Mouse (Mus musculus): ENCODE measurements around the gene Ergic1.

The Ergic1 gene

GRCm38 (mm10) chr17:26675845-26676244 lies 114.6 kb downstream of the Ergic1 start:
- DNase-seq = no peak

- DNase-seq = peak; percentile 92
These were observed 114.9 kb downstream of the Ergic1 start for GRCm38 (mm10) chr17:26676252-26676615.

- peak; percentile 73 for DNase-seq
These were observed 115.5 kb downstream of the Ergic1 start for GRCm38 (mm10) chr17:26676616-26677376.

GRCm38 (mm10) chr17:26677711-26678637 lies 116.7 kb downstream of the Ergic1 start:
- peak; percentile 69 for DNase-seq

DNA sequence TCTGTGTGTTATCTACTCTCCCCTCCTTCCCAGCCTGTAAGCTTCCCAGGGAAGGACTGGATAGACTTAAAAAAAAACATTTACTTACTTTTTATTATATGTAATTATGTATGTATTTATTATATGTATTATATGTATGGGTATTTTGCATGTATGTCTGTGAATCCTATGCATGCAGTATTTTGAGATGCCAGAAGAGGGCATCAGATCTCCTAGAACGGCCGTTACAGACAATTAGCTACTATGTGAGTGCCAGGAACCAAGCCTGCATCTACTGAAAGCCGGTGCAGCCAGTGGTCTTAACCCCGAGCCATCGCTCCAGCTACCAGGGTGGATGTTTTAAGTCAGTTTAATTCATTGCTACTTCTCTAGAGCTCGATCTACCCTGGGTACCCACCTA lies 120.0 kb downstream of the Ergic1 start:
- DNase-seq = no peak

DNA sequence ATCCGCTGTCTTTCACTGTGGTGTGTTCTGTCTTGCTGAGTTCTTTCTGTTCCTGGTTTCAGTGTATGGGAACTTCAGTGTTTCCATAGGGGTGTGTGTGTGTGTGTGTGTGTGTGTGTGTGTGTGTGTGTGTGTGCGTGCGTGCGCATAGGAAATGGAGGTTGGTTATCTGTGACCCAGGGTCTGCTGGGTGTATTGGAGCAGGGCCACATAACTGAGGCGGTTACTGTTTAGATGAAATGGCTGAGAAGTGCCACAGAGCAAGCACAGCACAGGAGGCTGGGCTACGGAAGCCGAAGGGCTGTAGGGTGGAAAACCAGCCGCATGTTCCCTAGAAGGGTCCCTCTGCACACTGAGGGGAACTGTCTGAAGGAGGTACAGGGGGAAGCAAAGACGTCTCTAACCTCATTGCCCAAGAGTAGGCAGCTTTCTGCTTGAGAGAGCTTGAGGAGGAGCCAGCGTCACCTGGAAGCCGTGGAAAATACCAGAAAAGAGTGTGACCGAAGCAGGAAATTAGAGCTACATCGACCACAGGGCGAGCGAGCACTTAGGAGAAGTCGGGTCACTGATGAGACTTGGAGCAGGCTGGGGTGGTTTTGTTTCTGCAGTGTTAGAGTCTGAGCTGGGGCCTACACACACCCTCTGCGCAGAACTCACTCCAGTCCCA lies 125.2 kb downstream of the Ergic1 start:
- DNase-seq = peak; percentile 35

GRCm38 (mm10) chr17:26688795-26689735 lies 127.8 kb downstream of the Ergic1 start:
- DNase-seq = no peak

GRCm38 (mm10) chr17:26689810-26690209 lies 128.5 kb downstream of the Ergic1 start:
- DNase-seq = no peak

- no peak for DNase-seq
These were observed 128.9 kb downstream of the Ergic1 start for GRCm38 (mm10) chr17:26690236-26690635.

- DNase-seq = peak; percentile 46
These were observed 129.8 kb downstream of the Ergic1 start for GRCm38 (mm10) chr17:26691110-26691509.

- DNase-seq = no peak
These were observed 132.1 kb downstream of the Ergic1 start for GRCm38 (mm10) chr17:26693424-26693823.

DNA sequence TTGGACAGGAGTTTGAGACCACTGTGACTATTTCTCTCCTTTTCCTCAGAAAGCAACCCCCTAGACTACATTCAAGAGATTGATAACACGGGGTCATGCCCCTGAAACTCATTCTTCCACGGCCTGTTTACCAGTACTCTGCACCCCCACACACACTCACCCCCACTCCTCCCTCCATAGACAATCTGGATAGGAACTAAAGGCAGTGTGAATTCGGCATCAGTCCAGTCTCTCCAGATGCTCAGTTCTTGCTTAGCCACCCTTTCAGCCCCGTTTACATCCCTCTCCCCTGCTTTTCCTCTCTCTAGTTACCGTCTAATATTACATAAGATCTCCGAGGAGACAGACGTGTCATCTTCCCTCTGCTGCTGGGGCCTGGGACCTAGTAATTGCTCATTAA lies 132.9 kb downstream of the Ergic1 start:
- no peak for DNase-seq

GRCm38 (mm10) chr17:26695193-26695592 lies 133.9 kb downstream of the Ergic1 start:
- DNase-seq = no peak

DNA sequence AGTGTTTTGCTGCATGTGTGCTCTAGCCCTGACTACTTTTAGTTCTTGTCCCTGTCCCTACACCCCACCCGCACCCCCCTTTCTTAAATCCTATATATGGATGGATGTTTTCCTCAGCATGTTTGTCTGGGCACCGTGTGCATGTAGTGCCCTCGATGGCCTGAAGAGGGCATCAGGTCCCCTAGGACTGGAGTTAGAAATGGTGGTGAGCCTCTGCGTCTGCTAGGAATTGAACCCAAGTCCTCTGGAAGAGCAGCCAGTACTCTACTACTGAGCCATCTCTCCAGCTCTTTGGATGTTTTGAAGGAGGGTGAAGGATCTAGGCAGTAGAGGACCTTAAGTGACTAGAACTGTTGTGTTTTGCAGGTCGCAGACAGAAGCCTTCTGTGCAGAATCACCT lies 137.6 kb downstream of the Ergic1 start:
- no peak for DNase-seq

DNA sequence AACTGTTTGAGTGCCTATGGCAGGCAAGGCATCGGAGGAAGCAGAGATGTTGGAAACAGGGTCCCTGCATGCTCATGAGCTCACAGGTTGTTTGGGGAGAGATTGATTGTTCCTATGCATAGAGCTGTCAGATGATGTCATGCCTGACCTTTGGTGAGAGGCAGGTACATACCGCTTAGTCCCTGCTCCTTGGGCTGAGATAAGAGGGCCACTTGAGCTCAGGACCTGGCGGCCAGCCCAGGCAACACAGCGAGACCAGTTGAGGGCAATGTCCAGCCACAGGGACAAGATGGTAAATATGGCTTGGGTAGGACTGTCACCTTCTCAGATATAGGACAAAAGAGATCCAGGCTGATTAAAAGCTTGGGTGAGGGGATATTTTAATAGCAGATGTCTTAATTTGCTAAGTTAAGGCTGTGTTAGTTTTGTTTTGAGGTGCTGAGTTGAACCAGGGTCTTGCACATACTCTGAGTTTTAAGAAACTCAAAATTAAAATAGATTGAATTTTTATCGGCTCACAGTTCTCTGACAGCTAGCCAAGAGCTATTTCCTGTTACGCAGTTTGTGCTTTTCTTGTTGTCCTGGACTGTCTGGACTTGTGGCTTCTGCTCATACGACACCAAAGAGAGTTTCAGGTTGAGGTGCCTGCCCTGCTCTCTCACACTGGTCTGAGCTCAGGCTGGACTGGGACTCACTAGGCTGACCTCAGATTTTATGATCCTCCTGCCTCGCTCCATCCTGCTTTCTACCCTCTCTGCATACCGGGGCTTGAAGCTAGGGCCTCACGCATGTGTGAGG lies 138.7 kb downstream of the Ergic1 start:
- no peak for DNase-seq

- DNase-seq = no peak
These were observed 140.3 kb downstream of the Ergic1 start for GRCm38 (mm10) chr17:26701565-26701964.

GRCm38 (mm10) chr17:26702621-26703020 lies 141.3 kb downstream of the Ergic1 start:
- DNase-seq = no peak

- DNase-seq = no peak
These were observed 142.4 kb downstream of the Ergic1 start for GRCm38 (mm10) chr17:26703671-26704070.

DNA sequence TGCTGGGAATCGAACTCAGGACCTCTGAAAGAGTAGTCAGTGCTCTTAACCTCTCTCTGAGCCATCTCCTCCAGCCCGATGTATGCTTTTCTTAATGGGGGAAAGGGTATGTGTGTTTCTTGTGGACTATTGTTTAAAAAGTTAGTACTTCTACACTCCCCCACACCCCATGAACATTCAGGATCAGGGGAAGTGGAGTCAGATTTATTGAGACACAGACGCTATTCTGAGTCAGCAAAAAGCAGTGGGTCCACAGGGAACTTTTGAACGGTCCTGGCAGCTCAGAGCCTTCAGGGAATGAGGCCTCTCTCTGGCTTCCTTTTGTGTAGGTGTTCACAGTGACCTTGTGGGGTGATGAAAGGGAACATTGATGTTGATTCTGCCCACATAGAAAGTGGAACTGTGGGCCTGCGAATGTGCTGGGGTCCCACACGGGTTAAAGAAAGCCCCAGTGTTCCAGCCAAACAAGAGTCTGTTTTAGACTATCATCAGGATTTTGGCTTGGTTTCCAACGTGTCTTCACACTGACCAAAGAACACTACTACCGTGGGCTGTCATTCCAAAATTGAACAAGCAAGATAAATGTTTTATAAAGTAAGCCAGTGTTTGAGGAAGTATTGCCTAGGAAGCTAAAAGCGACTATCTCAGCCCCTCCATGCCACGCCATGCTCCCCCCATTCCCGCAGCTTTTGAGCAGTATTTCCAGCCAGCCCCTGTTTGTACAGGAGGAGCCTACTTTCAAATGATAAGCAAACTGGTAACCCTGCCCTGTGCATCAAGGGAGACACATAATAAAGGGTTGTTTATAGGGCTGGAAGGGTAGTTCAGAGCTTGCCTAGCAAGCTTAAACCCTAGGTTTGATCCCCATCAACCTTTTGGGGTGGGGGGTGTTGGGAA lies 144.4 kb downstream of the Ergic1 start:
- no peak for DNase-seq

All from kidney, adult 11 months (tissue).